Comparison of ENCODE assay signal across 13 mouse cellular contexts in the genomic region with DNA sequence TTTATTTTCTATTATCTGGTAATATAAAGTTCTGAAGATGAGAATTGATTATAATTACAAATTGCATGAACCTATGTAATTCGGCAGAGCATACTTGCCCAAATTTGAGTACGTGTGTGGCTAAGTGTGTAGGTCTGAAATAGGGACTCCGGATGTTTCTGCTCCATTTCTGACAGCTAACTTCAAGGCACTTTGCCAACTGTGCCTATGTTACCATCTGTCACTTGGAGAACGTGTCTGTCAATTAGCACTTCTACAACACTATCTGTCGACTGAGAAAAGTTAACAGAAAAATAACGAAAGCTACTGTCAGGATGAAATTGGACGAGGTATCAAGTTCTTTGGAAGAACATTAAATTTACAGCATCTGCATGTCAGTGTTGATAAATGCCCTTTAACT.
DNase-seq lines count a peak whose midpoint lies in the region; ATAC-seq and TF ChIP-seq lines count a peak whose summit lies in the region.
"Had no signal": no experiment of that assay in that cellular context is flagged by ENCODE, and none has a peak within 500 bp of the region (broad histone marks: within the 10 kb centered on the region; RNA-seq: fewer than 3 reads in every experiment).

No protein-coding gene starts in this region.

- no peaks in the 10 kb centered on the region for H3K36me3 ChIP-seq in midbrain, postnatal 0 days (ENCODE audit: insufficient read depth, low read length)
- H3K36me3 ChIP-seq in midbrain, embryonic 10.5 days = no peaks in the 10 kb centered on the region
- H3K36me3 ChIP-seq: neural tube, embryonic 12.5 days had no signal

- no peaks in the 10 kb centered on the region for H3K9me3 ChIP-seq in midbrain, postnatal 0 days (ENCODE audit: low read length)
- H3K9me3 ChIP-seq in midbrain, embryonic 10.5 days (replicated peaks) = no peaks in the 10 kb centered on the region
- H3K9me3 ChIP-seq: neural tube, embryonic 12.5 days had no signal

- 74% methylated on average over 7 of the region's 7 CpGs for WGBS in midbrain, postnatal 0 days
- WGBS in midbrain, embryonic 10.5 days = 90% methylated on average over 7 of the region's 7 CpGs

- H3K4me1 ChIP-seq in midbrain, postnatal 0 days (ENCODE audit: insufficient read depth, low read length) = no peaks in the 10 kb centered on the region
- no peaks in the 10 kb centered on the region for H3K4me1 ChIP-seq in midbrain, embryonic 10.5 days
- H3K4me1 ChIP-seq: megakaryocyte, embryonic 14.5 days; neural tube, embryonic 12.5 days had no signal

- intact Hi-C loops in heart, postnatal 10 days (cut with DNase I) = no loop called here

- no peak for TF ChIP-seq CTCF in midbrain, postnatal 0 days (IDR thresholded peaks at IDR 0.05)

- H3K27ac ChIP-seq in midbrain, postnatal 0 days (ENCODE audit: low read depth, low read length) = no peak overlapping the region
- H3K27ac ChIP-seq in midbrain, embryonic 10.5 days (replicated peaks) = no peak overlapping the region
- H3K27ac ChIP-seq: neural tube, embryonic 12.5 days had no signal

- peak; percentile 85 to 86 for DNase-seq in cerebellum, postnatal 10 days
- peak; percentile 76 for DNase-seq in midbrain, postnatal 0 days (ENCODE audit: low spot score)
- DNase-seq in midbrain, embryonic 10.5 days (ENCODE audit: low spot score) = no peak
- peak; percentile 16 for DNase-seq in left cerebral cortex, adult 11 months (ENCODE audit: low spot score)
- DNase-seq in right cerebral cortex, postnatal 4 days = peak; percentile 34
- DNase-seq in heart, postnatal 10 days = no peak
- DNase-seq in gastrocnemius, adult 8-10 months (ENCODE audit: low spot score in 2 of 2) = no peak
- DNase-seq: kidney, adult 8-10 months; liver, postnatal 0 days; thymus, adult 2 months had no signal

- H3K4me2 ChIP-seq in midbrain, postnatal 0 days (ENCODE audit: low read depth, low read length, poor library complexity, severe bottlenecking) = no peak overlapping the region
- H3K4me2 ChIP-seq: neural tube, embryonic 12.5 days had no signal

- H3K27me3 ChIP-seq in midbrain, postnatal 0 days (ENCODE audit: insufficient read depth, low read length) = no peaks in the 10 kb centered on the region
- H3K27me3 ChIP-seq in midbrain, embryonic 10.5 days (ENCODE audit: low read depth, poor library complexity, severe bottlenecking) = no peaks in the 10 kb centered on the region
- H3K27me3 ChIP-seq: megakaryocyte, embryonic 14.5 days; neural tube, embryonic 12.5 days had no signal

- H3K4me3 ChIP-seq in midbrain, postnatal 0 days (ENCODE audit: low read depth, low read length) = no peak overlapping the region
- H3K4me3 ChIP-seq in midbrain, embryonic 10.5 days = no peak overlapping the region
- H3K4me3 ChIP-seq: megakaryocyte, embryonic 14.5 days; neural tube, embryonic 12.5 days had no signal

- ATAC-seq in cerebellum, adult (ENCODE audit: insufficient number of reproducible peaks, low FRiP score, low TSS enrichment) = no peak
- no peak for ATAC-seq in midbrain, postnatal 0 days (ENCODE audit: low FRiP score)
- ATAC-seq: liver, postnatal 0 days had no signal

- no peak overlapping the region for H3K9ac ChIP-seq in midbrain, postnatal 0 days (replicated peaks; ENCODE audit: low read length, poor library complexity, severe bottlenecking)
- H3K9ac ChIP-seq: liver, postnatal 0 days; neural tube, embryonic 12.5 days had no signal

Comparison
In these comparisons a context has a peak if more than half of its experiments do, and no peak if none do; other contexts are left out.
1. DNase-seq: peak in cerebellum, postnatal 10 days (2 of 2), midbrain, postnatal 0 days (single experiment), left cerebral cortex, adult 11 months (single experiment) and right cerebral cortex, postnatal 4 days (single experiment); none in midbrain, embryonic 10.5 days (single experiment), heart, postnatal 10 days (0 of 2) and gastrocnemius, adult 8-10 months (0 of 2).